ENCODE assay signal across 12 mouse cellular contexts in the genomic region with DNA sequence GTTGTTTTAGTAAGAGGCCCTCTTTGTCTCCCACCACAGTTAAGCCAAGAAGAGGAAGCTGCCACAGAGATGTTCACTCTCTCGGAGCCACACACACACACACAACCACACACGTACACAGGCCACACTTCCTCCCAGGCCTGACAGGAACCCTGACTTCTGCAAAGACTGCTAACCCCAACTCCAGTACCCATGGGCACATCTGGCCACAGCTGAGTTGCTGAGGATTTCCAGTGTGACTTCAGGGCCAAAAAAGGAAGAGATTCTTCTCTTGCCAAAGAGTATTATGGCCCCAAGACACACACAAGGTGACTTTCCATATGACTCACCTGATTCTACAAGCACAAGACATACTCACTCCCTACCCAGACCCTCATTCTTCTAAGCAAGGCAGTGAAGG. TPM values are rescaled to one million over a fixed set of nuclear protein-coding genes. Genes with fewer than 3 reads are reported as not detected.
A peak's percentile ranks its signal among the peaks of the same experiment; 100 is the strongest.
DNase-seq lines count a peak whose midpoint lies in the region; ATAC-seq and TF ChIP-seq lines count a peak whose summit lies in the region.
"Had no signal": no experiment of that assay in that cellular context is flagged by ENCODE, and none has a peak within 500 bp of the region (broad histone marks: within the 10 kb centered on the region; RNA-seq: fewer than 3 reads in every experiment).

No protein-coding gene starts in this region.

- H3K4me3 ChIP-seq in heart, embryonic 12.5 days, result no peak overlapping the region
- H3K4me3 ChIP-seq in liver, adult 2 months (ENCODE audit: insufficient read depth, low read depth, low read length), result no peak overlapping the region
- H3K4me3 ChIP-seq in myocyte, result no peak overlapping the region
- no peak overlapping the region for H3K4me3 ChIP-seq in midbrain, embryonic 13.5 days (replicated peaks)
- H3K4me3 ChIP-seq: embryonic facial prominence, embryonic 13.5 days had no signal

- no peak for TF ChIP-seq POLR2A in liver, adult 2 months (IDR thresholded peaks at IDR 0.05; ENCODE audit: extremely low read depth, insufficient read depth, low read length)
- TF ChIP-seq POLR2A in myocyte (IDR thresholded peaks at IDR 0.05; ENCODE audit: insufficient read length, low read depth), result no peak

- no peak overlapping the region for H3K4me2 ChIP-seq in heart, embryonic 12.5 days
- peak overlapping the region; percentile 88 for H3K4me2 ChIP-seq in myocyte (ENCODE audit: low read depth)
- H3K4me2 ChIP-seq in midbrain, embryonic 13.5 days (replicated peaks), result no peak overlapping the region
- H3K4me2 ChIP-seq: embryonic facial prominence, embryonic 13.5 days; lung, embryonic 14.5 days had no signal

- 0 out of 2 replicates have a peak, but pooled peaks cover 4% of the 10 kb centered on the region for H3K9me3 ChIP-seq in heart, embryonic 12.5 days (replicated peaks)
- H3K9me3 ChIP-seq in midbrain, embryonic 13.5 days, result no peaks in the 10 kb centered on the region
- H3K9me3 ChIP-seq: embryonic facial prominence, embryonic 13.5 days had no signal

- H3ac ChIP-seq in myocyte (ENCODE audit: control insufficient read depth, insufficient read length), result no peak overlapping the region

- TF ChIP-seq CTCF in liver, adult 2 months (IDR thresholded peaks at IDR 0.05; ENCODE audit: low read depth, low read length), result no peak

- no peak for ATAC-seq in heart, embryonic 12.5 days (ENCODE audit: insufficient number of reproducible peaks, low FRiP score)
- no peak for ATAC-seq in midbrain, embryonic 13.5 days

- no peak overlapping the region for H3K9ac ChIP-seq in heart, embryonic 12.5 days
- no peak overlapping the region for H3K9ac ChIP-seq in liver, adult 2 months (ENCODE audit: low read depth, low read length)
- no peak overlapping the region for H3K9ac ChIP-seq in midbrain, embryonic 13.5 days (replicated peaks)
- H3K9ac ChIP-seq: embryonic facial prominence, embryonic 13.5 days; lung, embryonic 14.5 days had no signal

- H3K27me3 ChIP-seq in heart, embryonic 12.5 days (replicated peaks), result no peaks in the 10 kb centered on the region
- H3K27me3 ChIP-seq in liver, adult 2 months (ENCODE audit: control insufficient read depth, insufficient read depth, low read length), result no peaks in the 10 kb centered on the region
- H3K27me3 ChIP-seq in myocyte (ENCODE audit: control insufficient read depth, insufficient read depth, insufficient read length), result no peaks in the 10 kb centered on the region
- no peaks in the 10 kb centered on the region for H3K27me3 ChIP-seq in midbrain, embryonic 13.5 days
- H3K27me3 ChIP-seq: embryonic facial prominence, embryonic 13.5 days had no signal

- peaks cover 20% of the 10 kb centered on the region for H3K4me1 ChIP-seq in heart, embryonic 12.5 days (replicated peaks)
- H3K4me1 ChIP-seq in liver, adult 2 months (ENCODE audit: control insufficient read depth, insufficient read depth, low read length), result no peaks in the 10 kb centered on the region
- no peaks in the 10 kb centered on the region for H3K4me1 ChIP-seq in midbrain, embryonic 13.5 days (replicated peaks)

- 59% methylated on average over 2 of the region's 2 CpGs for WGBS in heart, embryonic 12.5 days
- 75% methylated on average over 2 of the region's 2 CpGs for WGBS in liver, adult 2 months
- WGBS in midbrain, embryonic 13.5 days, result 98% methylated on average over 2 of the region's 2 CpGs

- no peaks in the 10 kb centered on the region for H3K79me2 ChIP-seq in liver, adult 2 months (ENCODE audit: control insufficient read depth, insufficient read depth, low read length)
- no peaks in the 10 kb centered on the region for H3K79me2 ChIP-seq in myocyte (ENCODE audit: control insufficient read depth, insufficient read depth)

- H3K27ac ChIP-seq in heart, embryonic 12.5 days (ENCODE audit: poor library complexity, severe bottlenecking), result no peak overlapping the region
- H3K27ac ChIP-seq in liver, adult 2 months (replicated peaks; ENCODE audit: insufficient read depth, low read depth, low read length), result peak overlapping the region; percentile 69; the same call in 1 of the 2 replicates
- H3K27ac ChIP-seq in midbrain, embryonic 13.5 days, result no peak overlapping the region
- H3K27ac ChIP-seq: embryonic facial prominence, embryonic 13.5 days had no signal

- DNase-seq in heart, adult 11 months, result peak; percentile 96
- peak; percentile 94 for DNase-seq in A20 (ENCODE audit: low read depth, low spot score)
- DNase-seq in liver, adult 2 months (ENCODE audit: extremely low read depth, low read depth, low spot score), result peak; percentile 33
- DNase-seq in retina, postnatal 1 day, result no peak
- no peak for DNase-seq in frontal cortex, postnatal 10 days (ENCODE audit: low spot score in 2 of 2)
- DNase-seq: gastrocnemius, postnatal 14 days; kidney, adult 11 months; lung, embryonic 14.5 days had no signal

- H3K36me3 ChIP-seq in heart, embryonic 12.5 days, result no peaks in the 10 kb centered on the region
- H3K36me3 ChIP-seq in liver, adult 2 months (ENCODE audit: control insufficient read depth, insufficient read depth, low read length), result no peaks in the 10 kb centered on the region
- H3K36me3 ChIP-seq in myocyte (ENCODE audit: control insufficient read depth, insufficient read depth), result no peaks in the 10 kb centered on the region
- H3K36me3 ChIP-seq in midbrain, embryonic 13.5 days, result no peaks in the 10 kb centered on the region
- H3K36me3 ChIP-seq: embryonic facial prominence, embryonic 13.5 days had no signal

TF ChIP-seq in myocyte, 11 proteins besides CTCF, POLR2A, EP300 and RAD21:
- TF ChIP-seq CEBPB (IDR thresholded peaks at IDR 0.05; ENCODE audit: insufficient read depth, poor library complexity, severe bottlenecking) (no peak), MYOD1 (IDR thresholded peaks at IDR 0.05; ENCODE audit: control insufficient read depth in 1 of 3, insufficient read length in 2 of 3, low read depth in 2 of 3) (no peak)

RNA-seq across cellular contexts. Expression of a gene that starts 34.1 kb away (rescaled TPM):
- 29.9 and 34.2 TPM in 2 replicates for polyA plus RNA-seq in heart, embryonic 12.5 days (2016; fragmentation: Nextera tagmentation; extraction: Ambion mirVana)
- total RNA-seq in liver, adult 2 months (2014; rRNA removed), result 3.7 and 3.9 TPM in 2 replicates
- polyA plus RNA-seq in liver, adult 2 months (2012; rRNA removed), result 2.2 and 3.3 TPM in 2 replicates
- polyA plus RNA-seq in myocyte (2012; fragmentation: generic; extraction: Trizol), result 81.3 TPM
- polyA plus RNA-seq in midbrain, embryonic 13.5 days (2015; fragmentation: Nextera tagmentation; extraction: Ambion mirVana), result 88.4 and 93.5 TPM in 2 replicates

Comparison
In these comparisons a context has a peak if more than half of its experiments do, and no peak if none do; other contexts are left out.
1. DNase-seq: peak in heart, adult 11 months (single experiment), A20 (single experiment) and liver, adult 2 months (single experiment); none in retina, postnatal 1 day (single experiment) and frontal cortex, postnatal 10 days (0 of 2).